Mouse (Mus musculus): ENCODE results near the gene Dock9. TPM values are rescaled to one million over a fixed set of nuclear protein-coding genes. Genes with fewer than 3 reads are reported as not detected.

The Dock9 gene
- polyA plus RNA-seq, 1 experiment from 2014 or later, result 7.0 TPM

DNA sequence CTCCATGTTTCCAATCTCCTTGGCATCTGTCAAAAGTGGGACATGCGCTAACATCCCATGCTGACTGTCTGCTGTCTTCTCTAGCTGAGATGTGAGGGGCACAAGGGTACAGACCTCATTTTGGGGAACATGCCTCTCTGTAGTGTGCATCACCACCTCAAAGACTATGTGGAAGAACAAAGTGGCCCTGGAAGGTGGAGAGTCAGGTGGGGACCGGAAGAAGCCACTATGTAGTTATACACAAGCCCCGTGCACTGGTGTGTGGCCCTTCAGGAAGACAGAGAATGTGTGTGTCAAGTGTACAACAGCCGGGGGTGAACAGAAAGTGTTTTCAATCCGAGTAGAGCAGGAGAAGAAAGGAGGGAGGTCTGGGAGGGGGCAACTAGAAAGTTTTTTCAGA is 245.1 kb downstream of the Dock9 start:
- peaks cover 3% of the 10 kb centered on the region for H3K4me1 ChIP-seq (replicated peaks)
- H3K9ac ChIP-seq, result no peak overlapping the region
- ATAC-seq (ENCODE audit: insufficient number of reproducible peaks, low FRiP score), result no peak
- WGBS, result 81% methylated on average over 5 of the region's 5 CpGs
- no peak overlapping the region for H3K4me3 ChIP-seq
- no peak overlapping the region for H3K4me2 ChIP-seq
- peaks cover 11% of the 10 kb centered on the region for H3K36me3 ChIP-seq
- H3K27me3 ChIP-seq (replicated peaks), result no peaks in the 10 kb centered on the region
- no peaks in the 10 kb centered on the region for H3K9me3 ChIP-seq (replicated peaks)
- no peak overlapping the region for H3K27ac ChIP-seq (ENCODE audit: poor library complexity, severe bottlenecking)

DNA sequence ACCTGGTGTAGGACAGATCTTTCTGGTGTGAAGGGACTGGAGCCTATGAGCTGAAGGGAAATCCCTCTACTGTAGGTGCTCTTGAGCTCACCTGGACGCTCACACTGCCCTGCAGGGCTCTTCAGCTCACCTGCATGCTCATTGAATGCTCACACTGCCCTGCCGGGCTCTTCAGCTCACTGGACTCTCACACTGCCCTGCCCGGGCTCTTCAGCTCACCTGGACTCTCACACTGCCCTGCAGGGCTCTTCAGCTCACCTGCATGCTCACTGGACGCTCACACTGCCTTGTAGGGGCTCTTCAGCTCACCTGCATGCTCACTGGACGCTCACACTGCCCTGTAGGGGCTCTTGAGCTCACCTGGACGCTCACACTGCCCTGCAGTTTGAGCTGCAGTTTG is 247.8 kb downstream of the Dock9 start:
- no peak overlapping the region for H3K27ac ChIP-seq (ENCODE audit: poor library complexity, severe bottlenecking)
- H3K9ac ChIP-seq, result no peak overlapping the region
- no peaks in the 10 kb centered on the region for H3K9me3 ChIP-seq (replicated peaks)
- H3K4me3 ChIP-seq, result no peak overlapping the region
- peaks cover 10% of the 10 kb centered on the region for H3K4me1 ChIP-seq (replicated peaks)
- no peaks in the 10 kb centered on the region for H3K27me3 ChIP-seq (replicated peaks)
- H3K36me3 ChIP-seq, result peaks cover 15% of the 10 kb centered on the region
- ATAC-seq (ENCODE audit: insufficient number of reproducible peaks, low FRiP score), result no peak
- WGBS, result 74% methylated on average over 6 of the region's 6 CpGs
- no peak overlapping the region for H3K4me2 ChIP-seq

DNA sequence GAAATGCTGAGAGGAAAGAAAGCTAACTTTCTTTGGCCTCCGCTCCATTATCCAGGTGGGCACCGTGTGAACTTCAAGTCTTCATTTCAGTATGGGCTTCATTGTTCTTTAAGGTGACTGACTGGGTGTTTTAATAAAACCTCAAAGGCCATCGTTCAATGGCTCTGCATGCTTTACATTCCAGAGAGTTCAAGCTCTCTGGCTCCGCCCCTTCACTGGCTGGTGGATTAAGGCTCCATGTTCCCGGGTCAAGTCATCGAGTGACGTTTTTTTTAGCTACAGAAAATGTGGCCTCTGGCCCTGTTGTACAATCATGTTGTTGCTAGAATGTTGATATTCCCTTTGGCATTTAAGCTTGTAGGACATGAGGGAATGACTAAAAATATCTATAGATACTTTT is 249.9 kb downstream of the Dock9 start:
- Histone ChIP-seq H3K4me3 (no peak overlapping the region), H3K36me3 (peaks cover 12% of the 10 kb centered on the region; the same call in 1 of the 2 replicates), H3K4me1 (replicated peaks) (peaks cover 10% of the 10 kb centered on the region), H3K27me3 (replicated peaks) (no peaks in the 10 kb centered on the region), H3K9me3 (replicated peaks) (no peaks in the 10 kb centered on the region), H3K27ac (ENCODE audit: poor library complexity, severe bottlenecking) (no peak overlapping the region), H3K4me2 (no peak overlapping the region), H3K9ac (no peak overlapping the region)
- ATAC-seq (ENCODE audit: insufficient number of reproducible peaks, low FRiP score), result no peak
- WGBS, result 47% methylated on average over 7 of the region's 7 CpGs

DNA sequence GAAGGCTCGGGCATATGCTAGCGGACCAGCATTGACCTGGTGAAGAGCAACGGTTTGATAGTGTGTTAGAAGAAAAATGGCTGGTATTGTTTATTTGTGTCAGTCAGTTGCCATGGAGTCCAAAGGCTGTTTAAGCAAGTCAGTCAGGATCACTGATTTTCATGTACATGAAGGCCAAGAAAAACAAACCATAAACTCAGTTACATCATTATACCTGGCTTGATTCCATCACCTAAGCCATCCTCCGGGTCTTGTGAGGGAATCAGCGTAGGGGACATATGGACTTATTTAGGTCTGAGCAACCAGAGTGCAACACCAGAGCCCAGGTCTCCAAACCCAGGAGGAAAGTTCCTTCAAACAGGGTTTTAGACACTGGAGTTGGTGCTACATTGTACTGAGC is 251.0 kb downstream of the Dock9 start:
- 82% methylated on average over 5 of the region's 5 CpGs for WGBS
- no peak for ATAC-seq (ENCODE audit: insufficient number of reproducible peaks, low FRiP score)

DNA sequence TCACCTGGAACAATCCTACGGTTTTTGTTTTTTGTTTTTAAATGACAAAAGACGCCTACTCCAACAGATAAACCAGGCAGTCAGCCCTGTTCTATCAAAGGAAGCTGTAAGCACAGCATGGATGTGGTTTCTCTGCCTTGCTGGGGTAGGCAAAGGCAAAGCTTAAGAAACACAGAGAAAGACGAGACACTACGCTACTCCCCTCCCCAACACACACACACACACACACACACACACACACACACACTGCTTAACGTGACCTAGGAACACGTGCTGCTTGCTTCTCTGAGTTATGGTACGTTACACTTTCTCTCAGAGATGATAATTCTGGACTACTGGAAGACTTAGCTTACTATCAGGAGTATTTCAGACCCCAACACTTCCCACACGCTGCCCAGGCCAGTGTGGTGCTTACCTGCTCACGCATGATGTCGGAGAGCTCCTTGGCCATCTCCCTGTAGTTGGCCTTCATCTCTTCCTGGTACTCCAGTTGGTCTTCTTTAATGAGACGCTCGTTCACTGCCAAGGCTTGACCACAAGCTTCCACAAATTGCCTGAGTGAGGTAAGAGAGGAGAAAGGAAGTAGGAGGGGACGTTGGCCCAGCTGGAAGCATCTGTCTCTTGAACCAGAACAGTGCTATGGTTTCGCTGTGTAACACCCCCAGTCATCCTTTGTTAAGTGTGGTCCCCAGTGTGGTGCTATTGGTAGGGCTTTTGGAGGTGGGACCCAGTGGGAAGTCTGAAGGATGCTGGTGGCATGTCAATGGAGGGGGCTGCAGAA is 251.9 kb downstream of the Dock9 start:
- H3K27ac ChIP-seq (ENCODE audit: poor library complexity, severe bottlenecking), result no peak overlapping the region

More for the DNA sequence above, 251.0 kb downstream of the Dock9 start:
- Histone ChIP-seq H3K9ac (no peak overlapping the region), H3K9me3 (replicated peaks) (no peaks in the 10 kb centered on the region), H3K27ac (ENCODE audit: poor library complexity, severe bottlenecking) (no peak overlapping the region), H3K4me2 (no peak overlapping the region), H3K27me3 (replicated peaks) (no peaks in the 10 kb centered on the region), H3K36me3 (peaks cover 12% of the 10 kb centered on the region; the same call in 1 of the 2 replicates), H3K4me3 (no peak overlapping the region), H3K4me1 (replicated peaks) (peaks cover 10% of the 10 kb centered on the region)

DNA sequence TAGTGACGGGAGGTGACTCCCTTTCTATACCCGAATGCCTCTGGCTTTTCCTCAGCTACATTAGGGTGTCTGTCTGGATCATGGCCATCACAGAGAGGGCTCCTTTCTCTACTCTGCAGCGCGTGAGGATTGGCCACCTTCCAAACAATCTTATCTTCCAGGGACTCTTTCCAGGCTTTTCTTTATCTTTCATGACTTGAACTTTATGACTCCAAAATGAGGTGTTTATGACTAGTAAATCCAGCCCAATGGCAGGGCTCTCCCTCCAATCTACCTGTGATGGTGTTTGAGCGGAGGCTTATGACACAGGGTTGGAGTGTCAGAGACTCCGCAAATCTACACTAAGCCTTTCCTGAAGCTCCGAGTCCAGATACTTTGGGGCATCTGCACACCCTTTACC is 256.4 kb downstream of the Dock9 start:
- Histone ChIP-seq H3K4me3 (no peak overlapping the region), H3K27me3 (replicated peaks) (no peaks in the 10 kb centered on the region), H3K9me3 (replicated peaks) (no peaks in the 10 kb centered on the region; the same call in 1 of the 2 replicates), H3K36me3 (peaks cover 3% of the 10 kb centered on the region; the same call in 1 of the 2 replicates), H3K27ac (ENCODE audit: poor library complexity, severe bottlenecking) (no peak overlapping the region), H3K9ac (no peak overlapping the region), H3K4me1 (replicated peaks) (peaks cover 4% of the 10 kb centered on the region; the same call in 1 of the 2 replicates), H3K4me2 (no peak overlapping the region)
- WGBS, result 60% methylated on average over 7 of the region's 7 CpGs
- ATAC-seq (ENCODE audit: insufficient number of reproducible peaks, low FRiP score), result no peak

More for the DNA sequence above, 251.9 kb downstream of the Dock9 start:
- H3K36me3 ChIP-seq, result peaks cover 12% of the 10 kb centered on the region; the same call in 1 of the 2 replicates
- ATAC-seq (ENCODE audit: insufficient number of reproducible peaks, low FRiP score), result no peak
- peaks cover 14% of the 10 kb centered on the region for H3K4me1 ChIP-seq (replicated peaks)
- WGBS, result 79% methylated on average over 14 of the region's 14 CpGs
- no peak overlapping the region for H3K4me2 ChIP-seq
- no peaks in the 10 kb centered on the region for H3K9me3 ChIP-seq (replicated peaks)
- no peak overlapping the region for H3K4me3 ChIP-seq
- no peaks in the 10 kb centered on the region for H3K27me3 ChIP-seq (replicated peaks)
- H3K9ac ChIP-seq, result no peak overlapping the region

DNA sequence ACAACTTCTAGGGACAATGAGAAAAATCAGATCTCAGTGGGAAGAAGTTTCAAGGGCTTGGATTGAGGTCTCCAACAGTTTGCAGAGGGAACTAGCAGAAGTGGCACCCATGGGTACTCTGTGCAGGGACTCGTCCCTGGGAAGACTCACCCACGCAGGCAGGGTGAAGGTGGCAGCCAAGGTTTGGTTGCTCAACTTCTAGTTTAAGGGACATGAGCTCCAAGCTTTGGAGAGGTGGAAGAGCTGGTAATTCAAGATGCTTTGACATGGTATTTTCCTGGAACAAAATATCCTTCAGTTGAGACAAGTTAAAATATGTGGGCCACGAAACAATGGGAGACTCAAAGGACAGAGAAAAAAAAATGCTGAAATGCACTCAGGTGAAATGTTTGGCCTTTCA is 263.1 kb downstream of the Dock9 start:
- Histone ChIP-seq H3K27ac (ENCODE audit: poor library complexity, severe bottlenecking) (no peak overlapping the region), H3K36me3 (no peaks in the 10 kb centered on the region), H3K4me3 (no peak overlapping the region), H3K4me2 (no peak overlapping the region), H3K4me1 (replicated peaks) (no peaks in the 10 kb centered on the region), H3K27me3 (replicated peaks) (peaks cover 5% of the 10 kb centered on the region; the same call in 1 of the 2 replicates), H3K9ac (no peak overlapping the region), H3K9me3 (replicated peaks) (no peaks in the 10 kb centered on the region; the same call in 1 of the 2 replicates)
- 75% methylated on average over 3 of the region's 3 CpGs for WGBS
- ATAC-seq (ENCODE audit: insufficient number of reproducible peaks, low FRiP score), result no peak

DNA sequence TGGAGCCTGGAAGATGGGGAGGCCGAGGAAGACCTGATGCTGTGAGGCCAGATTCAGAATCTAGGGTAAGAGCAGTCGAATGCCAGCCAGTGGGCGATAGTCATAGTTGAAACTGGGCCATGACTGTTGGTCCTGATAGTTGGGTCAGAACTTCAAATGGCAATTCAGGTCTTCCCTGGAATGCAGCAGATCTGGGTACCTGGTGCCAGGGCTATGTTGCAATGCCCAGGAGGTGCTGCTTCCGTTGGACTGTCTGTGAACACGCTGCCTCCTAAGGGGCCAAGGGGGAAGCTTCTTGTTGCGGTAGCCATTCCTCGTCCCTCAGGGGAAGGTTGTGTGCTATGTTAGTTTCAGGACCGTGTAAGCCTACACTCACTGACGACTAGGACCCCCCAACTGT is 266.8 kb downstream of the Dock9 start:
- no peak for ATAC-seq (ENCODE audit: insufficient number of reproducible peaks, low FRiP score)
- no peaks in the 10 kb centered on the region for H3K36me3 ChIP-seq
- 83% methylated on average over 9 of the region's 9 CpGs for WGBS
- peaks cover 5% of the 10 kb centered on the region; the same call in 1 of the 2 replicates for H3K27me3 ChIP-seq (replicated peaks)
- no peak overlapping the region for H3K4me3 ChIP-seq
- no peak overlapping the region for H3K9ac ChIP-seq
- no peaks in the 10 kb centered on the region for H3K4me1 ChIP-seq (replicated peaks)
- H3K9me3 ChIP-seq (replicated peaks), result no peaks in the 10 kb centered on the region
- no peak overlapping the region for H3K4me2 ChIP-seq
- no peak overlapping the region for H3K27ac ChIP-seq (ENCODE audit: poor library complexity, severe bottlenecking)

DNA sequence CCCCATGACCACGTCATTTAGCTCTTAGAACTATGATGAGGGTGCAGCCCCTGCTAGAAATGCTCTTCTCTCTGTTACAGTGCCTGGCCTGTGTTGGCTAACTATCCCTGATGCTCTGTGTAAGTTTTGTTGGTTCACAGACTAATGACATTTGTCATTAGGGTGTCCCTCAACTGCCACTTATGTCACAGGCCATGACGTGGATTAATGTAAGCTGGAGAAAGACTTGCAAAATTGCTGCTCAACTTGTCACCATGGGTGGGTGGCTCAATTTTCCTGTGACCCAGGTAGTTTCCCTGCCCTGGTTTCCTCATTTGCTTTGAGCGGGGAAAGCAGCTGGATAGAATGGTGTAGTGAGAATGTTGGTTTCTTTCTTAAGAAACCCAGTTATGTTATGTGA is 269.8 kb downstream of the Dock9 start:
- H3K27ac ChIP-seq (ENCODE audit: poor library complexity, severe bottlenecking), result no peak overlapping the region
- 71% methylated on average over 3 of the region's 3 CpGs for WGBS
- no peak overlapping the region for H3K4me3 ChIP-seq
- no peak for ATAC-seq (ENCODE audit: insufficient number of reproducible peaks, low FRiP score)
- no peaks in the 10 kb centered on the region for H3K9me3 ChIP-seq (replicated peaks)
- no peak overlapping the region for H3K9ac ChIP-seq
- no peaks in the 10 kb centered on the region for H3K36me3 ChIP-seq
- H3K4me2 ChIP-seq, result no peak overlapping the region
- no peaks in the 10 kb centered on the region for H3K4me1 ChIP-seq (replicated peaks)
- H3K27me3 ChIP-seq (replicated peaks), result peaks cover 5% of the 10 kb centered on the region; the same call in 1 of the 2 replicates

DNA sequence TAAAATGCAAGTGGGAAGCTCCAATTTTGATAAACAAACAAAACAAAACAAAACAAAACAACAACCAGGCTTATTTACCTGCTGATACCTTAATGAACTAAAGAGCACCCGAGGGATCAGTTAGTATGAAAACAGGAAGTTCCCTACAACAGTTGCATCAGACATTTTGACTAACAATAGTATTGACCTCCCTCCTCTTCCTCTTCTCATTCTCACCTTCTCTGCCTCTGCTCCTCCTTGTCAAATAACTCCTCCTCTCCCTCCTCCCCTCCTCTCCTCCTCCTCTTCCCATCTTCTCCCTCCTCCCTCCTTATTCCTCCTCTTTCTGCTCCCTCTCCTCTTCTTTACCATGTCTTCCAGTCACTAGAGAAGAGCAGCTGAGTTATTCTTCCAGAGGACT is 270.4 kb downstream of the Dock9 start:
- H3K27ac ChIP-seq (ENCODE audit: poor library complexity, severe bottlenecking), result no peak overlapping the region
- peaks cover 1% of the 10 kb centered on the region for H3K4me1 ChIP-seq (replicated peaks)
- H3K4me2 ChIP-seq, result no peak overlapping the region
- no peaks in the 10 kb centered on the region for H3K9me3 ChIP-seq (replicated peaks)
- WGBS, result 60% methylated on average over 1 of the region's 1 CpGs
- H3K27me3 ChIP-seq (replicated peaks), result peaks cover 5% of the 10 kb centered on the region; the same call in 1 of the 2 replicates
- no peaks in the 10 kb centered on the region for H3K36me3 ChIP-seq
- ATAC-seq (ENCODE audit: insufficient number of reproducible peaks, low FRiP score), result no peak
- H3K4me3 ChIP-seq, result no peak overlapping the region
- no peak overlapping the region for H3K9ac ChIP-seq

DNA sequence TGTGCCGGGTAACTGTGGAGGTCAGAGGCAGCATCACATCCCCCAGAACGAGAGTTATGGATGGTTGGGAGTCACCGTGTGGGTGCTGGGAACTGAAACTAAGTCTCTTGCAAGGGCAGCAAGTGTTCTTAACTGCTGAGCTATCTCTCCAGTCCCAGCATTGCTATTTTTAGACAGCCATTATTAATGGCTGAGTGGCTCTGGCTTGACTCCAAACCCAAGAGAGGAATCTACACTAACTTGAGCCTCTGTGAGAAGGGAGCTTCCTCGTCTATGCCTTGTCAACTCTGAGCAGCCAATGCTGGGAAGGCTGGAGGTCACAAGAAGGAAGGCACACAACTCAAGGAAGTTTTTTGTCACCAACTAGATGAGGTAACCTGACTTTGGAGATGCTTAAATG is 275.9 kb downstream of the Dock9 start:
- Histone ChIP-seq H3K4me1 (replicated peaks) (peaks cover 22% of the 10 kb centered on the region), H3K36me3 (no peaks in the 10 kb centered on the region), H3K9ac (no peak overlapping the region), H3K4me2 (0 out of 2 replicates have a peak overlapping the region, but pooled peaks have one; percentile 8), H3K4me3 (no peak overlapping the region), H3K27ac (ENCODE audit: poor library complexity, severe bottlenecking) (peak overlapping the region; percentile 58), H3K27me3 (replicated peaks) (0 out of 2 replicates have a peak, but pooled peaks cover 3% of the 10 kb centered on the region), H3K9me3 (replicated peaks) (no peaks in the 10 kb centered on the region)
- ATAC-seq (ENCODE audit: insufficient number of reproducible peaks, low FRiP score), result peak; percentile 61
- WGBS, result 45% methylated on average over 4 of the region's 4 CpGs

All from heart, embryonic 12.5 days (tissue).